In genomic region chr10:58559901-58560300, GRCm38 (mm10) we compare ENCODE assay signal across 9 mouse cellular contexts.
A peak's percentile ranks its signal among the peaks of the same experiment; 100 is the strongest.
DNase-seq lines count a peak whose midpoint lies in the region; ATAC-seq and TF ChIP-seq lines count a peak whose summit lies in the region.
"Had no signal": no experiment of that assay in that cellular context is flagged by ENCODE, and none has a peak within 500 bp of the region (broad histone marks: within the 10 kb centered on the region; RNA-seq: fewer than 3 reads in every experiment).

No protein-coding gene starts in this region.

- intact Hi-C loops in left cerebral cortex, adult 2 months (cut with DNase I) = loop anchor here (5.0 kb wide), 2 partner anchors 62 to 112 kb away; no protein-coding TSS in a partner anchor

- no peak overlapping the region for H3K27ac ChIP-seq in heart, embryonic 11.5 days (ENCODE audit: low read depth, low read length)
- H3K27ac ChIP-seq in hindbrain, embryonic 15.5 days (replicated peaks) = no peak overlapping the region
- H3K27ac ChIP-seq in left cerebral cortex, adult 2 months = no peak overlapping the region
- H3K27ac ChIP-seq in midbrain, embryonic 14.5 days (replicated peaks; ENCODE audit: low read depth, low read length) = no peak overlapping the region
- H3K27ac ChIP-seq: limb, embryonic 13.5 days had no signal

- H3K9ac ChIP-seq in heart, embryonic 11.5 days (ENCODE audit: low read depth, low read length) = no peak overlapping the region
- no peak overlapping the region for H3K9ac ChIP-seq in hindbrain, embryonic 15.5 days
- H3K9ac ChIP-seq in midbrain, embryonic 14.5 days (replicated peaks; ENCODE audit: low read length) = no peak overlapping the region
- H3K9ac ChIP-seq: limb, embryonic 13.5 days had no signal

- WGBS in heart, embryonic 11.5 days (ENCODE audit: insufficient replicate concordance) = 23% methylated on average over 3 of the region's 3 CpGs
- WGBS in hindbrain, embryonic 15.5 days = 22% methylated on average over 3 of the region's 3 CpGs
- WGBS in midbrain, embryonic 14.5 days = 22% methylated on average over 3 of the region's 3 CpGs

- no peaks in the 10 kb centered on the region for H3K27me3 ChIP-seq in heart, embryonic 11.5 days (ENCODE audit: control insufficient read depth, insufficient read depth, low read length)
- H3K27me3 ChIP-seq in hindbrain, embryonic 15.5 days = no peaks in the 10 kb centered on the region
- H3K27me3 ChIP-seq in midbrain, embryonic 14.5 days (ENCODE audit: control insufficient read depth, insufficient read depth, low read length) = no peaks in the 10 kb centered on the region
- H3K27me3 ChIP-seq: limb, embryonic 13.5 days had no signal

- ATAC-seq in heart, embryonic 11.5 days (replicated peaks; ENCODE audit: insufficient number of reproducible peaks, low FRiP score, low TSS enrichment) = no peak
- ATAC-seq in hindbrain, embryonic 15.5 days (ENCODE audit: low FRiP score, low read depth) = peak; percentile 69
- no peak; the same call in 1 of the 2 replicates for ATAC-seq in midbrain, embryonic 14.5 days (ENCODE audit: low FRiP score, low TSS enrichment)
- ATAC-seq in activated CD4-positive, CD25-positive, alpha-beta regulatory T cell, adult 4 months = no peak

- H3K4me1 ChIP-seq in heart, embryonic 11.5 days (ENCODE audit: control insufficient read depth, insufficient read depth, low read length) = no peaks in the 10 kb centered on the region
- no peaks in the 10 kb centered on the region for H3K4me1 ChIP-seq in hindbrain, embryonic 15.5 days (replicated peaks)
- no peaks in the 10 kb centered on the region for H3K4me1 ChIP-seq in midbrain, embryonic 14.5 days (ENCODE audit: control insufficient read depth, insufficient read depth, low read length)
- H3K4me1 ChIP-seq: limb, embryonic 13.5 days had no signal

- H3K4me3 ChIP-seq in heart, embryonic 11.5 days (ENCODE audit: low read depth, low read length) = no peak overlapping the region
- no peak overlapping the region for H3K4me3 ChIP-seq in hindbrain, embryonic 15.5 days
- H3K4me3 ChIP-seq in left cerebral cortex, adult 2 months = no peak overlapping the region
- no peak overlapping the region for H3K4me3 ChIP-seq in midbrain, embryonic 14.5 days (replicated peaks; ENCODE audit: low read depth, low read length)
- H3K4me3 ChIP-seq: limb, embryonic 13.5 days had no signal

- no peaks in the 10 kb centered on the region for H3K9me3 ChIP-seq in heart, embryonic 11.5 days (replicated peaks; ENCODE audit: control insufficient read depth, low read length)
- no peaks in the 10 kb centered on the region for H3K9me3 ChIP-seq in hindbrain, embryonic 15.5 days
- H3K9me3 ChIP-seq in midbrain, embryonic 14.5 days (ENCODE audit: control insufficient read depth, low read length) = no peaks in the 10 kb centered on the region
- H3K9me3 ChIP-seq: limb, embryonic 13.5 days had no signal

- H3K36me3 ChIP-seq in heart, embryonic 11.5 days (ENCODE audit: control insufficient read depth, insufficient read depth, low read length) = no peaks in the 10 kb centered on the region
- H3K36me3 ChIP-seq in hindbrain, embryonic 15.5 days = no peaks in the 10 kb centered on the region
- H3K36me3 ChIP-seq in midbrain, embryonic 14.5 days (ENCODE audit: control insufficient read depth, insufficient read depth, low read length) = no peaks in the 10 kb centered on the region
- H3K36me3 ChIP-seq: limb, embryonic 13.5 days had no signal

- TF ChIP-seq CTCF in left cerebral cortex, adult 2 months (IDR thresholded peaks at IDR 0.05) = peak; percentile 69

- H3K4me2 ChIP-seq in heart, embryonic 11.5 days = no peak overlapping the region
- H3K4me2 ChIP-seq in hindbrain, embryonic 15.5 days = no peak overlapping the region
- H3K4me2 ChIP-seq in midbrain, embryonic 14.5 days (ENCODE audit: low read length) = no peak overlapping the region
- H3K4me2 ChIP-seq: limb, embryonic 13.5 days had no signal

- DNase-seq in heart, adult 18-20 months = peak; percentile 4 to 55
- DNase-seq in MEL-GATA-1-ER (ENCODE audit: extremely low read depth, low read depth) = peak; percentile 61
- peak; percentile 79 for DNase-seq in embryo, embryonic 11 days
- peak; percentile 20 to 23 for DNase-seq in left cerebral cortex, adult 2 months (ENCODE audit: extremely low spot score in 1 of 2, low spot score in 2 of 2)
- peak; percentile 86 for DNase-seq in midbrain, embryonic 14.5 days

Comparison
In these comparisons a context has a peak if more than half of its experiments do, and no peak if none do; other contexts are left out.
1. DNase-seq: peak in every context shown above with its lines; median percentile 86 in midbrain, embryonic 14.5 days; 79 in embryo, embryonic 11 days; 61 in MEL-GATA-1-ER; 30 in heart, adult 18-20 months; 22 in left cerebral cortex, adult 2 months.